In the genomic region with DNA sequence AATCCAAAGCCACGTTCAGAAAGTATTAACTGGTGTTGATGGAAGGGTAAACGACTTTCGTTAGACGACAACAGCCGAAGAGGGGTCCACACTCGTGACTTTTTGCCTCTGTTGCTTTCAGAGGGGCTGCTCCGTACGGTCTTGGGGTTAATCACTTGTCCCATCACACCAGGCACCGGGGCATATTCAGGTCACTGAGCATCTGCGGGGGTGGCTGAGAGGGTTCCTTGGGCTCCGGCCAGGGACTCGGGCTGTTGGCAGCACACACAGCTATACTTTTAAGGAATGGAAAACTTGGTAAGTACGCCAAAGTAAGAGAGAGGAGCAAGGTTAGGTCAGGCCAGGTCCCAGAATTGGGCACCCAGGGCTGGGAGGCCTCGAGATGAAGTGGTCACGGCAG, we compare ENCODE assay signal across 9 mouse cellular contexts. TPM values are rescaled to one million over a fixed set of nuclear protein-coding genes. Genes with fewer than 3 reads are reported as not detected.
DNase-seq lines count a peak whose midpoint lies in the region; ATAC-seq and TF ChIP-seq lines count a peak whose summit lies in the region.
"Had no signal": no experiment of that assay in that cellular context is flagged by ENCODE, and none has a peak within 500 bp of the region (broad histone marks: within the 10 kb centered on the region; RNA-seq: fewer than 3 reads in every experiment).

No protein-coding gene starts in this region.

- H3K4me3 ChIP-seq in midbrain, postnatal 0 days (ENCODE audit: low read depth, low read length): no peak overlapping the region
- H3K4me3 ChIP-seq in midbrain, embryonic 10.5 days: no peak overlapping the region
- no peak overlapping the region for H3K4me3 ChIP-seq in forebrain, postnatal 0 days (ENCODE audit: low read depth, low read length)

- peak overlapping the region; percentile 34; the same call in 1 of the 2 replicates for H3K4me2 ChIP-seq in midbrain, postnatal 0 days (ENCODE audit: low read depth, low read length, poor library complexity, severe bottlenecking)
- H3K4me2 ChIP-seq in forebrain, postnatal 0 days (ENCODE audit: low read depth): no peak overlapping the region

- no peak for DNase-seq in midbrain, postnatal 0 days (ENCODE audit: low spot score)
- DNase-seq in midbrain, embryonic 10.5 days (ENCODE audit: low spot score): no peak
- peak; percentile 61 for DNase-seq in gastrocnemius, postnatal 25 days
- peak; percentile 83 for DNase-seq in kidney, adult 11 months
- DNase-seq in lung, postnatal 36 days: peak; percentile 46
- DNase-seq in right cerebral cortex, postnatal 14 days: no peak
- no peak for DNase-seq in forebrain, postnatal 0 days

- 54% methylated on average over 15 of the region's 15 CpGs for WGBS in midbrain, postnatal 0 days
- 53% methylated on average over 15 of the region's 15 CpGs for WGBS in midbrain, embryonic 10.5 days
- 44% methylated on average over 15 of the region's 15 CpGs for WGBS in forebrain, postnatal 0 days

- H3K9me3 ChIP-seq in midbrain, postnatal 0 days (ENCODE audit: low read length): no peaks in the 10 kb centered on the region
- H3K9me3 ChIP-seq in midbrain, embryonic 10.5 days (replicated peaks): no peaks in the 10 kb centered on the region
- no peaks in the 10 kb centered on the region for H3K9me3 ChIP-seq in forebrain, postnatal 0 days (ENCODE audit: low read length)

- H3K27ac ChIP-seq in midbrain, postnatal 0 days (ENCODE audit: low read depth, low read length): no peak overlapping the region
- H3K27ac ChIP-seq in midbrain, embryonic 10.5 days (replicated peaks): no peak overlapping the region; the same call in 1 of the 2 replicates
- no peak overlapping the region for H3K27ac ChIP-seq in forebrain, postnatal 0 days (ENCODE audit: low read depth, low read length)

- H3K4me1 ChIP-seq in midbrain, postnatal 0 days (ENCODE audit: insufficient read depth, low read length): no peaks in the 10 kb centered on the region; the same call in 1 of the 2 replicates
- peaks cover 28% of the 10 kb centered on the region for H3K4me1 ChIP-seq in midbrain, embryonic 10.5 days
- no peaks in the 10 kb centered on the region for H3K4me1 ChIP-seq in forebrain, postnatal 0 days (ENCODE audit: insufficient read depth)

- no peaks in the 10 kb centered on the region for H3K36me3 ChIP-seq in midbrain, postnatal 0 days (ENCODE audit: insufficient read depth, low read length)
- no peaks in the 10 kb centered on the region for H3K36me3 ChIP-seq in midbrain, embryonic 10.5 days
- H3K36me3 ChIP-seq in forebrain, postnatal 0 days (ENCODE audit: insufficient read depth): no peaks in the 10 kb centered on the region

- no peaks in the 10 kb centered on the region for H3K27me3 ChIP-seq in midbrain, postnatal 0 days (ENCODE audit: insufficient read depth, low read length)
- peaks cover 10% of the 10 kb centered on the region; the same call in 1 of the 2 replicates for H3K27me3 ChIP-seq in midbrain, embryonic 10.5 days (ENCODE audit: low read depth, poor library complexity, severe bottlenecking)
- no peaks in the 10 kb centered on the region for H3K27me3 ChIP-seq in forebrain, postnatal 0 days (ENCODE audit: insufficient read depth, low read length)

- no peak for ATAC-seq in midbrain, postnatal 0 days (ENCODE audit: low FRiP score)
- no peak for ATAC-seq in forebrain, postnatal 0 days

- TF ChIP-seq CTCF in midbrain, postnatal 0 days (IDR thresholded peaks at IDR 0.05): no peak
- TF ChIP-seq CTCF in forebrain, postnatal 0 days (IDR thresholded peaks at IDR 0.05; ENCODE audit: low read depth): no peak

- no peak overlapping the region for H3K9ac ChIP-seq in midbrain, postnatal 0 days (replicated peaks; ENCODE audit: low read length, poor library complexity, severe bottlenecking)
- no peak overlapping the region for H3K9ac ChIP-seq in forebrain, postnatal 0 days

RNA-seq across cellular contexts. Expression of gene Cdkn2aip, which starts 50.7 kb away (rescaled TPM):
- 19.4 and 19.9 TPM in 2 replicates for total RNA-seq in midbrain, postnatal 0 days (2014; rRNA removed)
- 21.8 and 23.3 TPM in 2 replicates for polyA plus RNA-seq in midbrain, postnatal 0 days (2015; fragmentation: Nextera tagmentation; extraction: Ambion mirVana)
- 38.5 and 44.3 TPM in 2 replicates for polyA plus RNA-seq in midbrain, embryonic 10.5 days (2016; fragmentation: Nextera tagmentation; extraction: Ambion mirVana)
- 1 to 10 TPM; 4.4 to 4.7 TPM for total RNA-seq in gastrocnemius, postnatal 25 days (2021)
- 29.5 and 31.1 TPM in 2 replicates for total RNA-seq in forebrain, postnatal 0 days (2014; rRNA removed)
- 24.0 and 24.4 TPM in 2 replicates for polyA plus RNA-seq in forebrain, postnatal 0 days (2015; fragmentation: Nextera tagmentation; extraction: Ambion mirVana)

RNA-seq across cellular contexts. Expression of gene Cldn24, which starts 57.5 kb away (rescaled TPM):
- total RNA-seq in midbrain, postnatal 0 days (2014; rRNA removed): not detected in 2 replicates
- polyA plus RNA-seq in midbrain, postnatal 0 days (2015; fragmentation: Nextera tagmentation; extraction: Ambion mirVana): not detected in 2 replicates
- polyA plus RNA-seq in midbrain, embryonic 10.5 days (2016; fragmentation: Nextera tagmentation; extraction: Ambion mirVana): not detected in 2 replicates
- total RNA-seq in gastrocnemius, postnatal 25 days (2021): not detected
- 0.46 TPM in 1 of 2 replicates, not detected in the other for total RNA-seq in forebrain, postnatal 0 days (2014; rRNA removed)
- polyA plus RNA-seq in forebrain, postnatal 0 days (2015; fragmentation: Nextera tagmentation; extraction: Ambion mirVana): not detected in 2 replicates
- polyA plus RNA-seq: gonadal fat pad, adult 2 months; neural tube, embryonic 11.5 days had no signal

RNA-seq across cellular contexts. Expression of gene Cldn22, which starts 59.8 kb away (rescaled TPM):
- not detected in 2 replicates for total RNA-seq in midbrain, postnatal 0 days (2014; rRNA removed)
- polyA plus RNA-seq in midbrain, postnatal 0 days (2015; fragmentation: Nextera tagmentation; extraction: Ambion mirVana): not detected in 2 replicates
- polyA plus RNA-seq in midbrain, embryonic 10.5 days (2016; fragmentation: Nextera tagmentation; extraction: Ambion mirVana): not detected in 2 replicates
- under 1 TPM; 0.64 to 0.67 TPM for total RNA-seq in gastrocnemius, postnatal 25 days (2021)
- total RNA-seq in forebrain, postnatal 0 days (2014; rRNA removed): not detected in 2 replicates
- polyA plus RNA-seq in forebrain, postnatal 0 days (2015; fragmentation: Nextera tagmentation; extraction: Ambion mirVana): not detected in 2 replicates
- polyA plus RNA-seq: neural tube, embryonic 11.5 days had no signal

Comparison
In these comparisons a context has a peak if more than half of its experiments do, and no peak if none do; other contexts are left out.
1. DNase-seq: peak in gastrocnemius, postnatal 25 days (single experiment), kidney, adult 11 months (single experiment) and lung, postnatal 36 days (single experiment); none in midbrain, postnatal 0 days (single experiment), midbrain, embryonic 10.5 days (single experiment), right cerebral cortex, postnatal 14 days (single experiment) and forebrain, postnatal 0 days (single experiment).